Comparison of ENCODE assay signal across 12 mouse cellular contexts in genomic region chr11:74715971-74716525, GRCm38 (mm10). TPM values are rescaled to one million over a fixed set of nuclear protein-coding genes. Genes with fewer than 3 reads are reported as not detected.
A peak's percentile ranks its signal among the peaks of the same experiment; 100 is the strongest.
DNase-seq lines count a peak whose midpoint lies in the region; ATAC-seq and TF ChIP-seq lines count a peak whose summit lies in the region.
"Had no signal": no experiment of that assay in that cellular context is flagged by ENCODE, and none has a peak within 500 bp of the region (broad histone marks: within the 10 kb centered on the region; RNA-seq: fewer than 3 reads in every experiment).

No protein-coding gene starts in this region.

- WGBS in hindbrain, postnatal 0 days = 83% methylated on average over 3 of the region's 3 CpGs
- WGBS in hindbrain, embryonic 14.5 days = 93% methylated on average over 3 of the region's 3 CpGs

- no peaks in the 10 kb centered on the region for H3K36me3 ChIP-seq in hindbrain, postnatal 0 days (ENCODE audit: insufficient read depth, low read length)
- 0 out of 2 replicates have a peak, but pooled peaks cover 3% of the 10 kb centered on the region for H3K36me3 ChIP-seq in hindbrain, embryonic 14.5 days (replicated peaks; ENCODE audit: control insufficient read depth, insufficient read depth)
- H3K36me3 ChIP-seq: hindbrain, embryonic 15.5 days had no signal

- H3K4me1 ChIP-seq in hindbrain, postnatal 0 days (ENCODE audit: insufficient read depth, low read length) = peaks cover 12% of the 10 kb centered on the region
- H3K4me1 ChIP-seq in hindbrain, embryonic 14.5 days (replicated peaks; ENCODE audit: control insufficient read depth, insufficient read depth, low read length) = peaks cover 12% of the 10 kb centered on the region

- H3K27me3 ChIP-seq in hindbrain, postnatal 0 days (ENCODE audit: insufficient read depth, low read length) = no peaks in the 10 kb centered on the region
- H3K27me3 ChIP-seq in hindbrain, embryonic 14.5 days (ENCODE audit: control insufficient read depth, insufficient read depth, low read length) = no peaks in the 10 kb centered on the region
- H3K27me3 ChIP-seq: hindbrain, embryonic 15.5 days; limb, embryonic 12.5 days had no signal

- no peaks in the 10 kb centered on the region for H3K9me3 ChIP-seq in hindbrain, postnatal 0 days (ENCODE audit: low read length)
- H3K9me3 ChIP-seq in hindbrain, embryonic 14.5 days (ENCODE audit: control insufficient read depth, low read length) = no peaks in the 10 kb centered on the region
- H3K9me3 ChIP-seq: hindbrain, embryonic 15.5 days; limb, embryonic 12.5 days had no signal

- H3K4me3 ChIP-seq in hindbrain, postnatal 0 days (ENCODE audit: low read length) = no peak overlapping the region
- no peak overlapping the region for H3K4me3 ChIP-seq in hindbrain, embryonic 14.5 days (replicated peaks; ENCODE audit: low read length)
- H3K4me3 ChIP-seq: hindbrain, embryonic 15.5 days; limb, embryonic 12.5 days had no signal

- no peak for TF ChIP-seq CTCF in hindbrain, postnatal 0 days (IDR thresholded peaks at IDR 0.05; ENCODE audit: low read depth)

- H3K27ac ChIP-seq in hindbrain, postnatal 0 days = no peak overlapping the region
- H3K27ac ChIP-seq in hindbrain, embryonic 14.5 days = no peak overlapping the region
- H3K27ac ChIP-seq: hindbrain, embryonic 15.5 days; limb, embryonic 12.5 days; macrophage had no signal

- intact Hi-C loops in heart, postnatal 36 days (cut with DNase I) = no loop called here

- DNase-seq in cerebellum, adult 11 months = peak; percentile 19
- no peak for DNase-seq in cerebellum, adult 8-10 months
- peak; percentile 35 for DNase-seq in hindbrain, postnatal 0 days (ENCODE audit: low spot score)
- no peak for DNase-seq in hindbrain, embryonic 14.5 days (ENCODE audit: low spot score)
- DNase-seq in lung, postnatal 14 days = peak; percentile 18
- no peak for DNase-seq in lung, postnatal 25 days (ENCODE audit: low spot score)
- DNase-seq in heart, postnatal 36 days = peak; percentile 35 to 39
- DNase-seq in spleen, postnatal 36 days (ENCODE audit: low spot score in 2 of 2) = no peak
- DNase-seq: thymus, adult 2 months had no signal

- H3K4me2 ChIP-seq in hindbrain, postnatal 0 days (ENCODE audit: low read depth, low read length) = 0 out of 2 replicates have a peak overlapping the region, but pooled peaks have one; percentile 16
- H3K4me2 ChIP-seq in hindbrain, embryonic 14.5 days (replicated peaks) = no peak overlapping the region
- H3K4me2 ChIP-seq: hindbrain, embryonic 15.5 days; limb, embryonic 12.5 days had no signal

- H3K9ac ChIP-seq in hindbrain, postnatal 0 days (replicated peaks; ENCODE audit: low read length) = no peak overlapping the region
- H3K9ac ChIP-seq in hindbrain, embryonic 14.5 days = no peak overlapping the region
- H3K9ac ChIP-seq: hindbrain, embryonic 15.5 days; limb, embryonic 12.5 days had no signal

- no peak for ATAC-seq in hindbrain, postnatal 0 days
- no peak for ATAC-seq in hindbrain, embryonic 14.5 days (ENCODE audit: low FRiP score)

RNA-seq across cellular contexts. Expression of gene Pafah1b1, which starts 8.4 kb away (rescaled TPM):
- 181 and 190 TPM in 2 replicates for total RNA-seq in hindbrain, postnatal 0 days (2014; rRNA removed)
- polyA plus RNA-seq in hindbrain, postnatal 0 days (2015; fragmentation: Nextera tagmentation; extraction: Ambion mirVana) = 82.6 and 83.5 TPM in 2 replicates
- polyA plus RNA-seq in hindbrain, embryonic 14.5 days (2014; fragmentation: Nextera tagmentation; extraction: Ambion mirVana) = 110 and 111 TPM in 2 replicates
- 100 to 1,000 TPM; 201 to 204 TPM for total RNA-seq in heart, postnatal 36 days (2021)

RNA-seq across cellular contexts. Expression of gene Mettl16, which starts 54.6 kb away (rescaled TPM):
- total RNA-seq in hindbrain, postnatal 0 days (2014; rRNA removed) = 8.3 and 10.6 TPM in 2 replicates
- polyA plus RNA-seq in hindbrain, postnatal 0 days (2015; fragmentation: Nextera tagmentation; extraction: Ambion mirVana) = 26.6 and 27.1 TPM in 2 replicates
- 35.2 and 36.8 TPM in 2 replicates for polyA plus RNA-seq in hindbrain, embryonic 14.5 days (2014; fragmentation: Nextera tagmentation; extraction: Ambion mirVana)
- total RNA-seq in heart, postnatal 36 days (2021) = 10 to 100 TPM; 13.0 to 13.8 TPM

Comparison
In these comparisons a context has a peak if more than half of its experiments do, and no peak if none do; other contexts are left out.
1. DNase-seq: peak in cerebellum, adult 11 months (single experiment), hindbrain, postnatal 0 days (single experiment), lung, postnatal 14 days (single experiment) and heart, postnatal 36 days (2 of 2); none in cerebellum, adult 8-10 months (single experiment), hindbrain, embryonic 14.5 days (single experiment), lung, postnatal 25 days (single experiment) and spleen, postnatal 36 days (0 of 2).